Mouse (Mus musculus): ENCODE data around the gene Tmem88b. TPM values are rescaled to one million over a fixed set of nuclear protein-coding genes. Genes with fewer than 3 reads are reported as not detected.
"Not testable (repeated sequence)": the region's sequence is repeated elsewhere in the genome, so short reads cannot be mapped to it uniquely, and the experiment has no call there.

The Tmem88b gene
- total RNA-seq, 2 experiments from 2014 or later, result 1.3 to 1.4 TPM

DNA sequence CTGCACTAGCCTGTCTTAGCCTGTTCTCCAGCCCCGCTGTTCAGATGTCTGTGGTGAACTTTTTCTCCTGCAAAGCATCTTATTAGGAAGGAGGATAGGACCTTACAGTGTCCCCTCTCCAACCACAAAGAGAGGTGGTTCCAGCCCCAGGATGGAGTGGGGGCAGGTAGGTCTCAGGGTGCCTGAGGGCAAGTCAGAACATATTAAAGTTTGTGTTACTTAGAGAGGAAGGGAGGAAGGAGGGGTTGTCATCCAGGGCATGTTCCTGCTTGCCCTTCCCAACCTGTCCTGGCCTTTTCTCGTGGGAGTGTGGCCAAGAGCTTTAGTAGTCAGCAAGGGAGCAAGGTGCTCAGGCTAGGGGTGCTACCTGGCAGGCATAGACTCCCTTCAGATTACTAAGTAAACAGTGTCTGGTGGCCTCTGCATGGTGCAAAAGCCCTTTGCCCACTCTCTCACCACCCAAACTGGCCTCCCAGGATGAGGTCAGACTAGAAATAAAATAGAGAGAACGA, 5.0 kb upstream of the Tmem88b start:
- no peak for DNase-seq
- intact Hi-C loops (cut with DNase I; ENCODE audit: low total_unique reads), result no loop called here

DNA sequence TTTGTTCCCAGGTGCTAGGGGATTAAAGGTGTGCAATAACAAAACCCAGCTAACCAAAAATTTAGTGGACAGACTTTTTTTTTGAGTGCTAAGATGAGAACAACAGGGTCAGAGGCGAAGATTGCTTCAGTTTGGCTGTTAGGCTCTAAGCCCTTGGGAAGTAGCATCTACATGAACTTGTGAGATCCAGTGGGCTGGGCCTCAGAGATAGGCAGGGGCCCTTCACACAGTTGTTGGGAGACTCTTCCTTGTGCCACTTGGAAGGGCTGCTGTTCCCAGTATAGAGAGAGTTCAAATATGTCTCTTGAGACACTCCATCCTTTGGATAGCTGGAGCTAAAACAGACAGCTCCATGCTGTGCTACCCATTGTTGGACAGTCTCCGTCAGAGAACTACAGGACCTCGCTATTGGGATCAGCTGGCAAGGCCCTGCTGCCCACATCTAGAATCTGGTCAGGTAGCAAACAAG, 4.4 kb upstream of the Tmem88b start, which contains the start of gene Ankrd65:
Gene Ankrd65, plus strand, starts transcription at position 419 of the 469 bp plus-strand sequence.
- no peak for DNase-seq
- intact Hi-C loops (cut with DNase I; ENCODE audit: low total_unique reads), result no loop called here

GRCm38 (mm10) chr4:155788833-155789232, 3.2 kb upstream of the Tmem88b start:
- DNase-seq; intact Hi-C loops (cut with DNase I; ENCODE audit: low total_unique reads): not testable (repeated sequence)

DNA sequence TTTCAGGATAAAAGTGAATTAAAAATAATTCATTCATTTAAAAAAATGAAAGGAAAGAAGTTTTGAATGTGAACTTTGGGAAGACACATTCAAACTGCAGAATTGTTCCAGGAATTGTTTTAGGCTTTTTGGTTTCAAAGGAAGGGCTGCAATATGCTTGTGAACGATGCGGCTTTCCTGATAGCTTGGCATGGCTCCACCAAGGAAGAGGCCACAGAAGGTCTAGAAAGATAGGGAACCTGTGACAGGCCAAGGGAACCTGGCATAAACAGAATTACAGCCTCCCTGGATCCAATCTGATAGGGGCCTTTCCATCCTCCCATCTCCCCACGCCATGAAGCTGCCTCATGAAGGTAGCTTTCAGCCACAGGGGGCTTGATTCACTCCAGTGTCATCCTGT, 2.6 kb upstream of the Tmem88b start:
- DNase-seq, result no peak
- intact Hi-C loops (cut with DNase I; ENCODE audit: low total_unique reads), result no loop called here

GRCm38 (mm10) chr4:155785246-155785645, 428 bp downstream of the Tmem88b start:
- intact Hi-C loops (cut with DNase I; ENCODE audit: low total_unique reads), result no loop called here

DNA sequence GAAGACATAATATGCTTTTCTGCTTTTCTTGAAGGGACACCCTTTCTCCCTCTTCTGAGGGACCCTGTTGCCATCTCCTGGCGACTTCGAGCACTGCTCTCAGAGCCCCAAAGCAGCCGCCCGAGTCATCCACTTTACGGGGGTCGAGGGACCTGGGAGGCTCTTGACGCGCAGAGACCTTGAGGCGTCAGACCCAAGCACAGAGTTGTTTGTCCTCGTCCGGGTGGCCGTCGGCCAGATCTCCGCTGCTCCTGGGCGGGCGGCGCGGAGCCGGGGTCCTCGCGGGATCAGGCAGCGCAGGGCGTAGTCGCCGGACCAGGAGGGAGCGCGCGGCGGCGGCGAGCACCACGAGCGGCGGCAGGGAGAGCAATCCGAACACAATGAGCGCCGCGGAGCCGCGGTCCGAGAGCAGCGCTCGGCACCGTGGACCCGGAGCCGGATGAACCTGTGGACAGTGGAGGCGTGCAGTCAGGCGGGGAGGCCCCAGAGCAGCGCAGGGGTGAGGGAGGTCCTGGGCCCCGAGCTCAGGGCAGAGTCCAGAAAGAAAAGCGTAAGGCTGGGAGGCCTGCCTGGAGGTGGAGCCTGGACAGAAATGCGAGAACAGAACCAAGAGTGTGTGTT, 1.5 kb downstream of the Tmem88b start:
- intact Hi-C loops (cut with DNase I; ENCODE audit: low total_unique reads), result no loop called here
- DNase-seq, result peak; percentile 86

More at GRCm38 (mm10) chr4:155785246-155785645, 428 bp downstream of the Tmem88b start:
- no peak for DNase-seq

DNA sequence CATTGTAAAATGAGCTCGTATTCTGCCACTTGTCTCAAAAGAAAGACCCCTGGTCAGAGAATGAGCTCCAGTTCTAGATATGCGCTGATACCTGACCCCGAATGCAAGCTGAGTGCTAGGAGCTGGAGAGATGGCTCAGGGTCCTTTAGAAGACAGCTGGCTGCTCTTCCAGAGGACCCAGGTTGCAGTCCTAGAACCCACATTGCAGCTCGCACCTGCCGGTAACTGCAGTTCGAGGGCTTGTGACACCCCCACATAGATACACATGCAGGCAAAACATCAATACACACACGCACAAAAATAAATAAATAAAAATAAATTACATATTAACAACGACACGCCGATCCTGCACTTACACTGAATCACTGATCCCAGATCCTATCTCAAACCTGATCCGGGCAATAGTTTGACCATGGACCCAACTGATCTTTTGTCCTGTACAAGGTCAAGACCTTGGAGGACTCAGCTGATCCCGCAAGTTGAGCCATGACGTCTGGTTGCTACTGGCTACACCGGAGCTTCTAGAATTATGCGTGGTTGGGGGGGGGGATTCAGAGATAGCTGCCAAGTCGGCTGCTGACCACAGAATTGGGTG, 2.1 kb downstream of the Tmem88b start:
- no peak for DNase-seq
- intact Hi-C loops (cut with DNase I; ENCODE audit: low total_unique reads), result no loop called here

DNA sequence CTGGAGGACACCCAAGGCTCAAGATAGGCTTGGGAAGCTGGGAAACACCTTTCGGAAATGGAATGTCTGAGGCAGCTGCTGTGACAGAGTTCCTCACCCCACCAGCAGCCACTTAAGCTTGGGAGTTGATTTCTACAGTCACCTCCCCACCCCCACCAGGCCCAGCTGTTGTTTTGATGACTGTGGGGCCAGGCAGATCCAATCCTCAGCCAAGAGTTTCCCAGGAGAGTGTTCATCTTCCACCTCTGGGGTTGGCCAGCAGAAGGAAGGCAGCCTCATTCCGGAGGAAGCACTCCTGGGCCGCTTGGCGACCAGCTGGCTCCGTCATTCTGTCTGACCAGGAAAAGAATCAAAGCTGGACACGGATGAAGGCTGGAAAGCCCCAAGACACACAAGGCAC, 4.8 kb downstream of the Tmem88b start:
- intact Hi-C loops (cut with DNase I; ENCODE audit: low total_unique reads), result no loop called here
- DNase-seq, result peak; percentile 91

DNA sequence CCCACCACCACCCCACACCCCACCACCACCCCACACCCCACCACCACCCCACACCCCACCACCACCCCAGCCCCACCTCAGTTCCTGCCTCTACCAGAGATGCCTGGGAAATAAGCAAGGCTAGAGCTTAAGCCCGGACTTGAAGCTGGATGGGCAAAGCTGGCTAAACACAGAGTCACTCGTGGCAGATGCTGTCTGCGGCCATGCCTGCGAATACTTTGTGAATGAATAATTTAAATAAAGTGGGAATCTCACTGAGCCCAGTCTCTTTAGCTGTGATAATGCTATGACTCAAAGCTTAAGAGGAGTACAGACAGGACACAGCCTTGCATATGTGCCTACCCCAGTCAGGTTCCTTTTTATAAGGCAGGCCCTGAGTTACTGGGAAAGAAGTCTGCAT, 6.2 kb downstream of the Tmem88b start:
- no peak for DNase-seq
- intact Hi-C loops (cut with DNase I; ENCODE audit: low total_unique reads), result no loop called here

GRCm38 (mm10) chr4:155777816-155778215, 7.9 kb downstream of the Tmem88b start:
- intact Hi-C loops (cut with DNase I; ENCODE audit: low total_unique reads), result no loop called here
- no peak for DNase-seq

DNA sequence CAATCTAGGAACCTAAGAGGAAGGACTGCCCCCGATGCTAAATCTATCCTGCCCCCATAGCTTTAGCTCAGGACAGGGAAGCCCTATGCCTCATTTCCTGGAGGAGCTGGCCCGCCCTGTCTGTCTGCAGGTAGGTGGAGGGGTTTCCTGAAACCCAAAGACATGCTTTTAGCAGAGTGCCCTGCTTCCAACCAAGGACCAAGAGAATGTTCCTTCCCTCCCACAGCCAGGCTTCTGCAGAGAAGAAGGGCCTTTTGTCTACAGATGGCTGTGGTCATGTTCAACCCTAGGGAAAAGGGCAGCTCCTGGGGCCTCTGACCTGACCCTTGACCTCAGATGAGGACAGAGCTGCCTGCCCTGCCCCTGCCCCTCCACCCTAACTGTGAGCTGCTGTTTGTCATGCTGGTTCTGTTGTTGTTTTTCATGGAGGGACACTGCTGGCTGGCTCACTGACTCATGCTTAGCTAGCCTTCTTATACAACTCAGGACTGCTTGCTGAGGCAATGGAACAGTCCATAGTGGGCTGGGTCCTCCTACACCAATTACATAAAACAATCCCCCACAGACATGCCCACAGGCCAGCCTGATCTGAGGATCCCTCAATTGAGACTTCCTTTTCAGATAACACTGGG, 8.9 kb downstream of the Tmem88b start:
- no peak for DNase-seq

GRCm38 (mm10) chr4:155775855-155776254, 9.8 kb downstream of the Tmem88b start:
- intact Hi-C loops (cut with DNase I; ENCODE audit: low total_unique reads), result no loop called here
- DNase-seq, result peak; percentile 45

More for the DNA sequence above, 8.9 kb downstream of the Tmem88b start:
- intact Hi-C loops (cut with DNase I; ENCODE audit: low total_unique reads), result no loop called here

DNA sequence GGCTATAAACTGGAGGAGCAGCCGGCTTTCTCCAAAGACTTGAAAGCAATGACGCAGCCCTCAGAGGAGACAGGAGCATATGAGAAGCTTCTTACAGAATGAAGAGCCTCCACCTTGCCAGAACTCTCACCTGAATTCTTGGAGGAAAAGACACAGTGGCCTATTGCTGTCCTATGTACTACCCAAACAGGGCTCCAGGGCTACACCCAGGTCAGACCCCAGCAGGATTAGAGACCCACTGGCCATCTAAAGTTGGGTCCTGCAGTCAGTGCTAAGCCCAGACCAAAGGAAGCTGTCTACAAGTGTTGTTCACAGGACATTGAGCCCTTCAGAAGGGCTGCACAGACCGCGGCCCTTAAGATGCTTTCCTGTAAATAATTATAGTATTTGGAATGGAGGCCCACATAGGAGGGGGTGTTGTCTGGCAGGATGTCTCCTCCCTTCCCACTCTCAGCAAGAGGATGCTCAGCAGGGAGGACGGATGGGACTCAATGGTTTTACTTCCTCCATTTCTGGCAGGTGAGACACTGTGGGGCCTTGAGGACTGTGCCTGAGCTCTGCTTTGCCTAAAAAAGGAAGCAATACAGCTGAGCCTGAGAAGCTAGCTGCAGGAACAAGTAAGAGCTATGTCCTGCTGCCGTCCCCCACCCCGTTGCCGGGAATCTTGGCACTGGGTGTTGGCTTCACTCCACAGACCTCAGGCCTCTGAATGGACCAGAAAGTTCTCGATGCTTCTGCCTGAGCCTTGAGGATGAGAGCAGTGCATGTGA, 10.5 kb downstream of the Tmem88b start:
- intact Hi-C loops (cut with DNase I; ENCODE audit: low total_unique reads), result no loop called here
- peak; percentile 77 for DNase-seq

- intact Hi-C loops (cut with DNase I; ENCODE audit: low total_unique reads), result no loop called here
These were observed 11.4 kb downstream of the Tmem88b start, which contains the start of gene Vwa1 for GRCm38 (mm10) chr4:155774280-155774754. Vwa1 (minus strand) TSS chr4:155774698.

GRCm38 (mm10) chr4:155773335-155774078, 12.2 kb downstream of the Tmem88b start:
- intact Hi-C loops (cut with DNase I; ENCODE audit: low total_unique reads), result no loop called here
- DNase-seq, result no peak

More at GRCm38 (mm10) chr4:155774280-155774754, 11.4 kb downstream of the Tmem88b start, which contains the start of gene Vwa1:
- DNase-seq, result peak; percentile 93

DNA sequence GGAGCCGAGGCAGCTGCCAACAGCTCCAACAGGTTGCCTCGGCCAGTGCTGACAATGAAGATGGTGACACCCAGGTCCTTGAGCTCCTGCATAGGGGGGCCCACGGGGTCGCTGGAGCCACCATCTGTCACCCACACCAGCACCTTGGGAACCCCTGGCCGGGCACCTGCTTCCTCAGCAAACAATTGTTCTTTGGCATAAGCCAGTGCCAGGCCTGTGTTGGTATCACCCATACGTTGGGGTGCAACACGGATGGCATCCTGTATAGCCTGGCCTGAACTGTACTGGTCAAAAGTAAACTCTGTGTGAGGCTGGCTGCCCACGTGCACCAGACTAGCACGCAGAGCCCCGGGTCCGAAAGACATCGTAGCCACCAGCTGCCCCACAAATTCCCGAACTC, 12.9 kb downstream of the Tmem88b start:
- intact Hi-C loops (cut with DNase I; ENCODE audit: low total_unique reads), result no loop called here
- no peak for DNase-seq

DNA sequence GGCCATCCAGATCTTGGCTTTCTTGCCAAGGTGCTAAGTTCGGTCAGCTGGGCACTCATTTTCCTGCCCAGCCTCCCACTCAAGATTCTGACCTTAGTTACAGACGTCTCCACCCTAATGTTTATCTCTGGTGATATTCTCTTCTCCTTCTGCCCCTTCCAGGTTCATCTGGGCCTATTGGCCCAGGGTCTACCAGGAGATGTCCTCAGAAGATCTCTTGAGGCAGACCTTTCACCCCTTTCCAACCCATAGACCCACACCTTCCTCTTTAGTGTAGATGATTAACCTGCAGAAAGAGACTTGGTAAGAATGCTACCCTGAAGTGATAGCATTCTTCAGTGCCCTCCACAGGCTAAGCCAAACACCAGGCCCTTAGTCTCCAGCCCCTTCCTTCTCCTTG, 14.0 kb downstream of the Tmem88b start:
- no peak for DNase-seq
- intact Hi-C loops (cut with DNase I; ENCODE audit: low total_unique reads), result no loop called here

- DNase-seq, result peak; percentile 81
- intact Hi-C loops (cut with DNase I; ENCODE audit: low total_unique reads), result no loop called here
These were observed 15.0 kb downstream of the Tmem88b start for GRCm38 (mm10) chr4:155770626-155771025.

Measured in gastrocnemius, postnatal 14 days (tissue).